Mouse (Mus musculus) heart, embryonic 15.5 days (tissue): Measurements from ENCODE around the gene Nqo2. TPM values are rescaled to one million over a fixed set of nuclear protein-coding genes. Genes with fewer than 3 reads are reported as not detected.

ENCODE experiments used
- ATAC-seq: fragments of 200-750 bp; cut with Nextera tagmentation; replicated peaks from 2 replicates; pipeline ENCODE4 v1.8.0; 2017; ENCODE audit warnings: low read depth, moderate TSS enrichment; ENCODE audit not compliant: insufficient number of reproducible peaks, insufficient read depth, low FRiP score
- H3K27ac ChIP-seq: fragments of 300-500 bp; sonication (generic); 2 replicates; pipeline ENCODE4 v1.5.1; 2015; ENCODE audit warnings: mild to moderate bottlenecking, inconsistent platforms
- H3K27me3 ChIP-seq: fragments of 300-500 bp; sonication (generic); 2 replicates; pipeline ENCODE4 v1.6.1; 2015; ENCODE audit warnings: inconsistent platforms
- H3K36me3 ChIP-seq: fragments of 300-500 bp; sonication (generic); 2 replicates; pipeline ENCODE4 v1.6.1; 2015; ENCODE audit warnings: mild to moderate bottlenecking, inconsistent platforms
- H3K4me1 ChIP-seq: fragments of 300-500 bp; sonication (generic); replicated peaks from 2 replicates; pipeline ENCODE4 v1.6.1; 2015; ENCODE audit warnings: inconsistent platforms
- H3K4me2 ChIP-seq: fragments of 300-500 bp; sonication (generic); 2 replicates; pipeline ENCODE4 v1.6.1; 2015; ENCODE audit warnings: inconsistent platforms, mild to moderate bottlenecking, moderate library complexity
- H3K4me3 ChIP-seq: fragments of 300-500 bp; sonication (generic); 2 replicates; pipeline ENCODE4 v1.5.1; 2015; ENCODE audit warnings: mild to moderate bottlenecking, inconsistent platforms
- H3K9ac ChIP-seq: fragments of 300-500 bp; sonication (generic); 2 replicates; pipeline ENCODE4 v1.6.1; 2015; ENCODE audit warnings: mild to moderate bottlenecking, inconsistent platforms
- H3K9me3 ChIP-seq: fragments of 300-500 bp; sonication (generic); replicated peaks from 2 replicates; pipeline ENCODE4 v1.6.1; 2016; ENCODE audit warnings: inconsistent platforms
- WGBS: fragments of 180-500 bp; shearing (Covaris S2); methylation state at CpG from one replicate; pipeline ENCODE4 v1.1.7; 2015; ENCODE audit warnings: mixed read lengths; 5-methylcytosine and 5-hydroxymethylcytosine counted together
- polyA plus RNA-seq: library from polyadenylated mRNA; unstranded; fragments of >200 nt; fragmentation: Nextera tagmentation; extraction: Ambion mirVana; gene quantifications from 2 replicates; pipeline ENCODE4 v1.2.1, GENCODE M21; 2015

Gene Nqo2
- polyA plus RNA-seq, 1 experiment from 2014 or later, result 28.5 TPM

DNA sequence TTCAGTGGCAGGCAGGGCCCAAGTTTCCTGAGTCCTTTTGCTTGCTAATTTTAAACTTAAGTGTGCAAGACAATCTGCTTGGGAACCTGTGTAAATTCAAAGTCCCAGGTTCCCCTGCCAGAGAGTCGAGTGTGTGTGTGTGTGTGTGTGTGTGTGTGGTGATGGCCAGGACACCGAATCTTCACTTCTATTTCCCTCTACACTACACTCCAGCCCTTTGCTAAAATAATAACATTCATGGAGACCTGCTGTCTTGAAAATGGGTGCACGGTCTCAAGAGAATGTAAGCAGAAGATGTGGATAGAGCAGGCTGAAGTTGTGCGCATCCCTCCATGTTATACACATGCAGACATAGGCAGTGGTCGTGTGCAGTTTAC is 73.6 kb downstream of the Nqo2 start:
- Histone ChIP-seq H3K36me3 (no peaks in the 10 kb centered on the region; the same call in 1 of the 2 replicates), H3K9ac (peak overlapping the region; percentile 93), H3K27ac (peak overlapping the region; percentile 88), H3K9me3 (no peaks in the 10 kb centered on the region), H3K4me2 (peak overlapping the region; percentile 78), H3K4me1 (peaks cover 17% of the 10 kb centered on the region), H3K4me3 (peak overlapping the region; percentile 93), H3K27me3 (no peaks in the 10 kb centered on the region)
- 45% methylated on average over 5 of the region's 5 CpGs for WGBS
- ATAC-seq, result no peak

Other genes starting within 250 kb of the Nqo2 start
- not detected in 2 replicates for gene Serpinb6e, start 121.3 kb upstream of the Nqo2 start, polyA plus RNA-seq
- gene Serpinb6c, start 59.0 kb upstream of the Nqo2 start, polyA plus RNA-seq, result not detected in 2 replicates
- gene Ripk1, start 37.7 kb downstream of the Nqo2 start, polyA plus RNA-seq, result 8.3 and 11.0 TPM in 2 replicates
- 57.2 and 59.2 TPM in 2 replicates for gene Serpinb6a, start 38.1 kb downstream of the Nqo2 start, polyA plus RNA-seq
- gene Bphl, start 72.9 kb downstream of the Nqo2 start, polyA plus RNA-seq, result 46.4 and 51.8 TPM in 2 replicates
- 136 and 170 TPM in 2 replicates for gene Tubb2a, start 113.3 kb downstream of the Nqo2 start, polyA plus RNA-seq
- 36.0 and 42.3 TPM in 2 replicates for gene Tubb2b, start 165.8 kb downstream of the Nqo2 start, polyA plus RNA-seq
- gene Psmg4, start 198.3 kb downstream of the Nqo2 start, polyA plus RNA-seq, result 65.3 and 76.5 TPM in 2 replicates